Mouse (Mus musculus): Measurements from ENCODE around the gene Kdm7a. TPM values are rescaled to one million over a fixed set of nuclear protein-coding genes. Genes with fewer than 3 reads are reported as not detected.

The Kdm7a gene
- polyA plus RNA-seq, 1 experiment from 2014 or later: 7.8 TPM

DNA sequence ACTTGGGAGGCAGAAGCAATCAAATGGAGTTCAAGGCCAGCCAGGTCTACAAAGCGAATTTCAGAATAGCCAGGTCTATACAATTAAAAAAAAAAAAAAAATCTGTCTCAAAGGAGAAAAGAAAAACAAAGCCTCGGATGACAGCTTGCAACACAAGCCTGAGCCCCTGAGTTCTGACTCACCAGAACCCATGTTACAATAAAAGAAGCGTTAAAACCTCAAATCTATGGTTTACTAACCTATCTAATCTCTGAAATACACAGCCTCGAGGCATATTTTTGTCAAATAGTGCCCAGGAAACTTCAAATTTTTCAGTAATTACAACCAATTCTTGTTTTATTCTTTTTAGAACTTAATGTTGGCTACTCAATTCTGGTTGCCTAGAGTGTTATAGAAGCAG is 2.1 kb downstream of the Kdm7a start:
- Histone ChIP-seq H3K27me3 (no peaks in the 10 kb centered on the region), H3K9ac (no peak overlapping the region), H3K4me1 (peaks cover 16% of the 10 kb centered on the region), H3K36me3 (no peaks in the 10 kb centered on the region), H3K27ac (no peak overlapping the region), H3K4me3 (peak overlapping the region; percentile 10; the same call in 1 of the 2 replicates), H3K9me3 (no peaks in the 10 kb centered on the region), H3K4me2 (replicated peaks) (peak overlapping the region; percentile 16; the same call in 1 of the 2 replicates)
- WGBS: 60% methylated on average over 4 of the region's 4 CpGs
- ATAC-seq (ENCODE audit: low FRiP score, low read depth): no peak

DNA sequence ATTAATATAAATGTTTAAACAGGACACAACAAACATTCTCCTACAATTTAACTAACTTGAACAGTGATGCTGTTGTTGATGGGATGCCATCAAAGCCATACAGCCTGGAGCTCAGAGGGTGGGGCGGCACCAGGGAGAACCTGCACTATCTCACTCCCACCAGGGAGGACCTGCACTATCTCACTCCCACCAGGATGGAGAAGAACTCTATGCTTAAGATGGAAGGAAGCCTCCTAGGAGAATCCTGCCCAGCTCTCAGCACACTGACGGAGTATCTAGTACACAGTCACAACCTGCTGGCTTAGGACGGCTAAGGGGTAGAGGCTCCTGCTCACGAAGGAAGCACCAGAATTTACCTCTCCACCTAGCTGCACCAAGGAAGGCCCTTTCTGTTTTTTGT is 3.4 kb downstream of the Kdm7a start:
- no peak overlapping the region for H3K9ac ChIP-seq

DNA sequence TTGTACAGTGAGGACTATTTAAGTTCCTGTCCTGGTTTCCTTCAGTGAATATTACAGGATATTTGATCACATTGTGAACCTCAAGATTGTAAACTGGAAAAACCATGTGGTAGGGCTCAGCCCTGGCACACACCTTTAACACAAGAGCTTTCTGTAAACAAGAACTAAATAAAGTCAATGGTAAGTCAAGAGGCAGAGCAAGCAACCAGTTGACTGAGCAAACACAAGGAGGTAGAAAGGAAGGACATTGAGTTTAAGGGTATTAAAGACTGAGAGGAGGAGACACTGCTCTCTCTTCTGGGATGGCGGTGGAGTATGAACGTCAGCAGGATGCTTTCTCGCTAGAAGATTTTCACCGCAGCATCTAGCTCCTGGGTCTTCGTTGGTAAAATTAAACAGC is 13.6 kb downstream of the Kdm7a start:
- ATAC-seq (ENCODE audit: low FRiP score, low read depth): no peak
- H3K36me3 ChIP-seq: peaks cover 6% of the 10 kb centered on the region
- H3K9me3 ChIP-seq: no peaks in the 10 kb centered on the region

More for the DNA sequence above, 3.4 kb downstream of the Kdm7a start:
- H3K36me3 ChIP-seq: no peaks in the 10 kb centered on the region
- no peaks in the 10 kb centered on the region for H3K27me3 ChIP-seq
- H3K9me3 ChIP-seq: no peaks in the 10 kb centered on the region
- H3K27ac ChIP-seq: no peak overlapping the region
- WGBS: 89% methylated on average over 4 of the region's 4 CpGs
- no peak for ATAC-seq (ENCODE audit: low FRiP score, low read depth)
- H3K4me2 ChIP-seq (replicated peaks): no peak overlapping the region
- peaks cover 16% of the 10 kb centered on the region for H3K4me1 ChIP-seq
- no peak overlapping the region for H3K4me3 ChIP-seq

DNA sequence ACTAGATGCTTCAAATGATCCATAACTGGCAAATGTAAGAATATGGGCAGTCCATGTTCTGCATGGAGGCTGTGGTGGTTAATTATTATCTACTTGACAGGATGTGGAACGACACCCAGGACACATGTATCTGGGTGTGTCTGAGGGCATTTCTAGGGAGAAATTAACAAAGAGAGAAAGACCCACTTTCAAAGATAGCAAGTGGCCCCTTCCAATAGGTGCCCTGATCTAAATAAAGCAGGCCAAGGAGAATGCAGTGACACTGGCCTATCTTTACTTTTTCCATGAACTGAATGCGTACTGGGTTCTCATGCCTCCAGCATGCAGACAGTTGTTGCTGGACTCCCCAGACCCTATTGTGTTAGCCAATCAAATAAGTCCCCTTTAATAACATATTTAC is 15.1 kb downstream of the Kdm7a start:
- Histone ChIP-seq H3K4me1 (0 out of 2 replicates have a peak, but pooled peaks cover 3% of the 10 kb centered on the region), H3K9ac (no peak overlapping the region), H3K4me2 (replicated peaks) (no peak overlapping the region), H3K9me3 (no peaks in the 10 kb centered on the region), H3K36me3 (peaks cover 6% of the 10 kb centered on the region), H3K4me3 (no peak overlapping the region), H3K27me3 (no peaks in the 10 kb centered on the region), H3K27ac (no peak overlapping the region)
- ATAC-seq (ENCODE audit: low FRiP score, low read depth): no peak
- WGBS: 94% methylated on average over 2 of the region's 2 CpGs

More for the DNA sequence above, 13.6 kb downstream of the Kdm7a start:
- no peak overlapping the region for H3K4me3 ChIP-seq
- 89% methylated on average over 5 of the region's 5 CpGs for WGBS
- no peak overlapping the region for H3K4me2 ChIP-seq (replicated peaks)
- H3K9ac ChIP-seq: no peak overlapping the region
- no peaks in the 10 kb centered on the region for H3K27me3 ChIP-seq
- no peak overlapping the region for H3K27ac ChIP-seq
- H3K4me1 ChIP-seq: 0 out of 2 replicates have a peak, but pooled peaks cover 3% of the 10 kb centered on the region

DNA sequence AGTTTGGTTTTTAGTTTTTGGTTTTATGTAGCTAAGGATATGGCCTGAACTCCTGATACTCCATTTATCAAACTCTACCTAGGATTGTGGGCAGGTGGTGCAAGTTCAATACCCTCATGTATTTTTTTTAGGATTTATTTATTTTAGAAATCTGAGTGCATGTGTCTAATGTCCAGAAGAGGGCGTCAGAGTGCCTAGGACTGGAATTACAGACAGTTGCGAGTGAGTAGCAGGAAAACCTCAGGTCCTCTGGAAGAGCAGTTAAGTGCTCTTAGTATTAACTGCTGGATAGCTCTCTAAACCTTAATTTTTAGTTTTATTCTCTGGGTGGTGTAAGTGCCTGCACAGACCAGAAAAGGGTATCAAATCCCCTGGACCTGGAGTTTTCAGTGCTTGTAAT is 19.4 kb downstream of the Kdm7a start:
- WGBS: 33% methylated on average over 2 of the region's 2 CpGs
- Histone ChIP-seq H3K4me3 (no peak overlapping the region), H3K27me3 (no peaks in the 10 kb centered on the region), H3K9ac (no peak overlapping the region), H3K9me3 (no peaks in the 10 kb centered on the region), H3K27ac (no peak overlapping the region), H3K4me1 (no peaks in the 10 kb centered on the region), H3K4me2 (replicated peaks) (no peak overlapping the region), H3K36me3 (peaks cover 6% of the 10 kb centered on the region)
- no peak for ATAC-seq (ENCODE audit: low FRiP score, low read depth)

DNA sequence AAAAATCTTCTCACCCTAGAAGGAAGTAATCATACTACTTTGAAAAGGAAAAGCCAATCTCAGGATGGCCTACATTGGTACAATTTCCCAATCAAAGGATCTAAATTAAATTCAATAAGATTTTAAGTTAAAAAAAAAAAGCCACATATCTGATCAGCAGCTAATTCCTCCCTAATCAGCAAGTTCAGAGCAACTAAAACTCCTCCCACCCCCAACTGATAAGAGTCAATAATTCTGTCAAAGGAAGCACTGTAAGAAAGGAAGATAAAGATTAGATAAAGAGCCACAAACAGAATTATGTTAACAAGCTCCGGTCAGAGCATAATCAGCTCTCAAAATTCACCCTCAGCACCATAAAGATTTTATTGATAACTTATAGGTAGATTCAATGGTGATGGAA is 37.5 kb downstream of the Kdm7a start:
- H3K4me2 ChIP-seq (replicated peaks): no peak overlapping the region
- H3K36me3 ChIP-seq: peaks cover 30% of the 10 kb centered on the region
- H3K27me3 ChIP-seq: no peaks in the 10 kb centered on the region
- H3K27ac ChIP-seq: no peak overlapping the region
- 93% methylated on average over 1 of the region's 1 CpGs for WGBS
- no peaks in the 10 kb centered on the region for H3K9me3 ChIP-seq
- no peaks in the 10 kb centered on the region for H3K4me1 ChIP-seq
- ATAC-seq (ENCODE audit: low FRiP score, low read depth): no peak
- no peak overlapping the region for H3K4me3 ChIP-seq
- H3K9ac ChIP-seq: no peak overlapping the region

DNA sequence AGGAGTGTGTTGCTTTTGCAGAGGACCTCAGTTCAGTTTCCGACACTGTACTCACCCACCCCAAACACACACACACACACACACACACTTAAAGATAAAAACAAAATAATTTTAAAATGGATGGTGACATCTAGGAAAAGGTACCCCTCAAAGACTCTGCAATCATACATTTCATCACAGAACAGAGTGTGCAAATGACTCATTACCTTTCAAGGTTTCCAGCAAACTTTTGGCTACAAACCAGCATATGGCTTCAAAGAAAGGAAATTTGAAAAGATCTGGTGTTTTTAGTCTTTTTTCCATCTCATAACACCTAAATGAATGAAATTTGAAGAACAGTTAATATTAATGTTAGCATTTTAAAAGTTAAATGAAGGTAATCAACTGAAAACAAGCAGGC is 41.7 kb downstream of the Kdm7a start:
- Histone ChIP-seq H3K36me3 (peaks cover 57% of the 10 kb centered on the region), H3K4me1 (no peaks in the 10 kb centered on the region), H3K9me3 (no peaks in the 10 kb centered on the region), H3K4me2 (replicated peaks) (no peak overlapping the region), H3K9ac (no peak overlapping the region), H3K4me3 (no peak overlapping the region), H3K27me3 (no peaks in the 10 kb centered on the region), H3K27ac (no peak overlapping the region)
- 83% methylated on average over 1 of the region's 1 CpGs for WGBS
- no peak for ATAC-seq (ENCODE audit: low FRiP score, low read depth)

DNA sequence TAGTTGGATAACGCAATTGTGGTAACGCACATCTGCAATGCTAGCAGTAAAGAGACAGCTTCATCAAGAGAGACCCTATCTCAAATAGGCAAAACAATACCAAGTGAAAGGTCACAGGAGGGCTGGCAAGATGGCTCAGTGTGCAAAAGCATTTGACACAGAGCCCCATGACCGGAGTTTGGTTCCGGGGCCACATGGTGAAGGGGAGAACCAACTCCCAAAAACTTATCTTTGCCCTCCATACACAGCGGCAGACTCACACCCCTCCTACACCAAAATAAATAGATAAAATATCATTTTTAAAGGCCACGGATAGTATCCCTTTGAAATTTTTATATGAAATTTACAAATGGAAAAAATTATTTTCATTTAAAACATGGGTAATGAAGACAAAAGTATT is 44.6 kb downstream of the Kdm7a start:
- no peak for ATAC-seq (ENCODE audit: low FRiP score, low read depth)
- H3K4me2 ChIP-seq (replicated peaks): no peak overlapping the region
- H3K27me3 ChIP-seq: no peaks in the 10 kb centered on the region
- H3K27ac ChIP-seq: no peak overlapping the region
- H3K4me3 ChIP-seq: no peak overlapping the region
- no peaks in the 10 kb centered on the region for H3K9me3 ChIP-seq
- 96% methylated on average over 6 of the region's 6 CpGs for WGBS
- no peak overlapping the region for H3K9ac ChIP-seq
- H3K4me1 ChIP-seq: no peaks in the 10 kb centered on the region
- H3K36me3 ChIP-seq: peaks cover 51% of the 10 kb centered on the region

DNA sequence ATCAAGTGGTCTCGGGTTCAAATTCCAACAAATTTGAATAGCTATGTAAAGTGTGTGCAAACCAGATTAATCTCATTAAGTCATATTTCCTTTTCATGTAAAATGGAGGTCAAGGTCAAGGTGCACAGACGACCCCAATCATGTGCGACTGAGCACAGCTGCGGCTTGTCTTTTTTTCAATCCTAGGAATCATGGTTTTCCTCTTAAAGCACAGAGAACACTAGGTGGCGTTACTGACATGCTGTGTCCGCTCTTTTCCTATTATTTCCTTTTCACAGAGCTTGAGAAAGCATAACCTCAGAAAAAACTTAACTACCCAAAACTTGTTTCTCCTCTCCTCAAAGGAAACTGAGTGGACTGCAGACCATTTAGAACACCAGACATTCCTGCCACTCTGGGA is 60.5 kb downstream of the Kdm7a start:
- Histone ChIP-seq H3K27me3 (no peaks in the 10 kb centered on the region), H3K27ac (no peak overlapping the region), H3K4me3 (no peak overlapping the region), H3K4me2 (replicated peaks) (no peak overlapping the region), H3K9me3 (no peaks in the 10 kb centered on the region), H3K36me3 (peaks cover 68% of the 10 kb centered on the region), H3K9ac (no peak overlapping the region), H3K4me1 (no peaks in the 10 kb centered on the region)
- 50% methylated on average over 6 of the region's 6 CpGs for WGBS
- no peak for ATAC-seq (ENCODE audit: low FRiP score, low read depth)

DNA sequence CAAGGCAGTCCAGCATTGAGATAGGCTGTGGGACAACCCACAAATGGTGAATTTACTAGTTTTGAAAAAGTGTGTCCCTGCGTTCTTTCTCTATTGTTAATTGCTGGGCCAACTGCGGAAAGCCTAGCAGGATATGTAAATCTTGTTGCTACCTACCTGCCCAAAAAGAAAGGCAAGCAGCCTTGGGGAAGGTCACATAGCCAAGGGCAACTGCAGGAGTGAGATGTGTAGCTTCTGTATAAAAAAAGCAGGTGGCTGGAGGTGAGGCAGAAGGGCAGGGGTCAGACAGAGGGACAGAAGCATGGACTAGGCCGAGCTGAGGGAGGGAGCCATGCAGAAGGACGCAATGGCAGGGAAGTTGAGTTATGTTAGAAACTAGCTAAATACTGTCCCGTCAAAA is 74.0 kb downstream of the Kdm7a start:
- WGBS: 70% methylated on average over 5 of the region's 5 CpGs

DNA sequence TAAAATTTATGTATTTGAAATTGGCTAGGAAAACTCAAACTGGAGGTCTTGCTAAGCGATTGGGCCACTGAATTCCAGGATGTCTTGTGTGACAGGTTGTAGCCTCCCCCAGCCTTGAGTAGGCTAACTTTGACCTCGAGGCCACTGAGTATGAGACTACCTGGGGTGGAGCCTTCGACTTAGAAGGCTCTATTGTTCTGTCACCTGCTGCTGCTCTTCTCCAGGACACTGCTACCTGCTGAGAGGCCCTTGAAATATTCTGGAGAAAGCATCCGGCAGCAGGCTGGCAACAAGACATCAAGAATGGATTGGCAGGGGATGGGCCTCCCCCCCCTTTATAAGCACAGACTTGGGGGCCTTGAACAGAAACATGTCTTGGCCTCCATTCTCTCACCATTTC is 75.1 kb downstream of the Kdm7a start:
- ATAC-seq (ENCODE audit: low FRiP score, low read depth): no peak
- 48% methylated on average over 4 of the region's 4 CpGs for WGBS
- peaks cover 8% of the 10 kb centered on the region for H3K9me3 ChIP-seq
- H3K4me1 ChIP-seq: no peaks in the 10 kb centered on the region
- no peaks in the 10 kb centered on the region for H3K27me3 ChIP-seq
- H3K4me3 ChIP-seq: no peak overlapping the region
- H3K27ac ChIP-seq: no peak overlapping the region
- H3K9ac ChIP-seq: no peak overlapping the region
- no peak overlapping the region for H3K4me2 ChIP-seq (replicated peaks)
- H3K36me3 ChIP-seq: peaks cover 21% of the 10 kb centered on the region

More for the DNA sequence above, 74.0 kb downstream of the Kdm7a start:
- H3K27me3 ChIP-seq: no peaks in the 10 kb centered on the region
- H3K9me3 ChIP-seq: peaks cover 1% of the 10 kb centered on the region
- no peak for ATAC-seq (ENCODE audit: low FRiP score, low read depth)
- H3K36me3 ChIP-seq: peaks cover 21% of the 10 kb centered on the region
- no peak overlapping the region for H3K4me3 ChIP-seq
- H3K4me2 ChIP-seq (replicated peaks): no peak overlapping the region
- H3K9ac ChIP-seq: no peak overlapping the region
- H3K27ac ChIP-seq: no peak overlapping the region
- no peaks in the 10 kb centered on the region for H3K4me1 ChIP-seq

DNA sequence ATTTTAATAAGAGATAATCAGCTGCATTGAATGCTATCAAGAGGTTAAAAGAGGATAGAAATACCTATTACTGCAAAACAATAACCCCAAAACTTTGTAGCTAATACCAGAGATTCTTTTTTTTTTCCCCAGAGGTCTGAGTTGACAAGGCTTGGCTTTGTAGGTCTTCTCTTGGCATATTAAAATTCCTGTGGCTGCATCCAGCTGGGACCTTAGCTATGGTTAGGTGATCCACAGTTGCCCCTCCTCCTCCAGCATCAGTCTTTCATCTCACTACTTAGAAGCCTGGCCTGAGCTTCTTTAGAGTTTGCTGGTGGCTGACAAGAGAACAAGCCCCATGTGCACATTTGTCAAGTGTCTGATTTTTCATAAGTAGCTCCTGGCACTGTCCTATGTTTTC is 81.9 kb downstream of the Kdm7a start:
- Histone ChIP-seq H3K4me1 (no peaks in the 10 kb centered on the region), H3K4me3 (no peak overlapping the region), H3K9me3 (peaks cover 8% of the 10 kb centered on the region), H3K27me3 (peaks cover 7% of the 10 kb centered on the region; the same call in 1 of the 2 replicates), H3K27ac (no peak overlapping the region), H3K9ac (no peak overlapping the region), H3K4me2 (replicated peaks) (no peak overlapping the region), H3K36me3 (no peaks in the 10 kb centered on the region)
- no peak for ATAC-seq (ENCODE audit: low FRiP score, low read depth)

DNA sequence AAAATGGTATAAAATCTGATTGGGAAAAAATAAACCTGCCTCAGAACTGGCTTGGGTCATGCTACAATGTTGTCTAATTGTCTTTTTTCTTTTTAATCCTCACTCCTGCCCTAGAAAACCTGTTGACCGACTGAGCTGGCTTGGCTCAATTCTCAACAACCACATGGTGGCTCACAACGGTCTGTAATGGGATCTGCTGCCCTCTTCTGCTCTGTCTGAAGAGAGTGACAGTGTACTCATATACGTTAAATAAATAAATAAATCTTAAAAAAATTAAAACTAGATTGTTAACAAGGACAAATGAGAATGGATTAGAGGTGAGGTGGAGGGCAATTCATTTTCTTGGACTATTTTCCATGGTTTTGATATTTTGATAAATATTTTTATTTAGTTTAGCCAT is 85.9 kb downstream of the Kdm7a start:
- ATAC-seq (ENCODE audit: low FRiP score, low read depth): no peak

More for the DNA sequence above, 85.9 kb downstream of the Kdm7a start:
- Histone ChIP-seq H3K4me3 (no peak overlapping the region), H3K9me3 (peaks cover 5% of the 10 kb centered on the region), H3K4me1 (no peaks in the 10 kb centered on the region), H3K36me3 (no peaks in the 10 kb centered on the region), H3K9ac (no peak overlapping the region), H3K27me3 (peaks cover 46% of the 10 kb centered on the region), H3K27ac (no peak overlapping the region), H3K4me2 (replicated peaks) (no peak overlapping the region)
- 57% methylated on average over 3 of the region's 3 CpGs for WGBS

All from limb, embryonic 13.5 days (tissue).